Mouse (Mus musculus) forebrain, embryonic 14.5 days (tissue): Measurements from ENCODE around the gene Smu1. TPM values are rescaled to one million over a fixed set of nuclear protein-coding genes. Genes with fewer than 3 reads are reported as not detected.

Experiments used
- ATAC-seq: fragments of 200-750 bp; cut with Nextera tagmentation; 2 replicates; pipeline ENCODE4 v1.8.0; 2017; ENCODE audit warnings: mild to moderate bottlenecking, moderate library complexity
- DNase-seq: peaks from one replicate; pipeline ENCODE4 v3.0.0-alpha.2; 2015; ENCODE audit warnings: low spot score
- H3K27ac ChIP-seq: fragments of 300-500 bp; sonication (generic); 2 replicates; pipeline ENCODE4 v1.5.1; 2014; ENCODE audit warnings: low read depth, mild to moderate bottlenecking, control low read depth, low read length, moderate library complexity
- H3K27me3 ChIP-seq: fragments of 300-500 bp; sonication (generic); replicated peaks from 2 replicates; pipeline ENCODE4 v1.6.1; 2014; ENCODE audit warnings: low read length, control low read depth, mixed read lengths; ENCODE audit not compliant: control insufficient read depth, insufficient read depth
- H3K36me3 ChIP-seq: fragments of 300-500 bp; sonication (generic); 2 replicates; pipeline ENCODE4 v1.6.1; 2014; ENCODE audit warnings: low read length, control low read depth; ENCODE audit not compliant: control insufficient read depth, insufficient read depth
- H3K4me1 ChIP-seq: fragments of 300-500 bp; sonication (generic); 2 replicates; pipeline ENCODE4 v1.6.1; 2014; ENCODE audit warnings: antibody characterized with exemption, low read length, control low read depth; ENCODE audit not compliant: control insufficient read depth, insufficient read depth
- H3K4me2 ChIP-seq: fragments of 300-500 bp; sonication (generic); 2 replicates; pipeline ENCODE4 v1.6.1; 2014; ENCODE audit warnings: mild to moderate bottlenecking, control low read depth, low read length
- H3K4me3 ChIP-seq: fragments of 300-500 bp; sonication (generic); 2 replicates; pipeline ENCODE4 v1.5.1; 2014; ENCODE audit warnings: low read depth, low read length, control low read depth
- H3K9ac ChIP-seq: fragments of 300-500 bp; sonication (generic); 2 replicates; pipeline ENCODE4 v1.6.1; 2014; ENCODE audit warnings: mild to moderate bottlenecking, low read length, control low read depth, moderate library complexity
- H3K9me3 ChIP-seq: fragments of 300-500 bp; sonication (generic); replicated peaks from 2 replicates; pipeline ENCODE4 v1.6.1; 2016; ENCODE audit warnings: low read length, control low read depth, mixed read lengths; ENCODE audit not compliant: control insufficient read depth
- WGBS: fragments of 180-500 bp; shearing (Covaris S2); extraction: QIAGEN DNeasy Blood & Tissue Kit; methylation state at CpG from one replicate; pipeline ENCODE4 v1.1.7; 2014; 5-methylcytosine and 5-hydroxymethylcytosine counted together
- microRNA counts: library from miRNA; unstranded; fragments of <30 nt; microRNA quantifications from one replicate; lab custom pipeline; 2016
- microRNA-seq: library from miRNA; unstranded; fragments of <30 nt; microRNA quantifications from one replicate; pipeline ENCODE4, GENCODE M21; 2016
- polyA plus RNA-seq: library from polyadenylated mRNA; unstranded; fragments of >200 nt; fragmentation: Nextera tagmentation; extraction: Ambion mirVana; gene quantifications from 2 replicates; pipeline ENCODE4 v1.2.1, GENCODE M21; 2014

Gene Smu1
- polyA plus RNA-seq, 1 experiment from 2014 or later, result 177 TPM

DNA sequence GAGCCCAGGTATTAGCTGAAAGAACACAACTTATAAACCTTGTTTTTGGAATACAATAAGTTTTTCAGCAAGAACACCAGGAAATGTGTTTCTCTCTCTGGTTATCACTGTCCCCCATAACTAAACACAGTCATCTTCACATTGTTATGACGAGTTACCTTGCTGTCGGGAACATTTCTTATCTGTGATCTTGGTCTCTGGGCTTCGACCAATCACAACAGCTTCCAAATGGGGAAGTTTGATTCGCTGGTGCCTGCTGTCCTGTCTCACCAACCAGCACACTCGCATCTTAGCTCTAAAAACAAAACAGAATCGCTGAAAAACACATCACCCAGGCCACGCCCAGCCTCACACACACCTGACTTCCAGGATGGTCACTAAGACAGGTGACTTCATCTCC is 60.7 kb downstream of the Smu1 start:
- Histone ChIP-seq H3K4me1 (peaks cover 4% of the 10 kb centered on the region), H3K27ac (no peak overlapping the region), H3K9me3 (no peaks in the 10 kb centered on the region), H3K9ac (no peak overlapping the region), H3K4me2 (no peak overlapping the region), H3K4me3 (no peak overlapping the region), H3K36me3 (peaks cover 46% of the 10 kb centered on the region), H3K27me3 (no peaks in the 10 kb centered on the region)
- 85% methylated on average over 7 of the region's 7 CpGs for WGBS
- no peak for DNase-seq
- ATAC-seq, result no peak

DNA sequence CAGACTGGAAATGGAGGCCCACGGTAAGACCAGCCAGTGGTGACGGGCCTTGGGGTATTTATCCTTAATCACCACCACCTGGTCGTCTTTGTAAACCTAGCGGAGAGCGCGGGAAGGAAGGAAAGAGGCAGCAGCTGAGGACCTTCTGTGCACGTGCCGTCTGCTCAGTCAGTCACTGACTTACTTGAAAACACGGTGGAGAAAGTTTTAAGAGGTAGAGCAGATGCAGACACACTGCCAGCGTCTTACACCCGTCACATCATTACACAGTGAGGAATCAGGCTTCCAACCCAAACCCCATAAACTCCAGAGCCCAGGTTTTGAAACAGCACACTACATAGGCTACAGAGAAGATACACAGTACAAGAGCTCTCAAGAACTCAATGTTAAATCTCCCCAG is 66.6 kb downstream of the Smu1 start:
- Histone ChIP-seq H3K9ac (no peak overlapping the region), H3K4me1 (no peaks in the 10 kb centered on the region), H3K27ac (no peak overlapping the region), H3K9me3 (no peaks in the 10 kb centered on the region), H3K4me3 (no peak overlapping the region), H3K36me3 (peaks cover 73% of the 10 kb centered on the region), H3K27me3 (no peaks in the 10 kb centered on the region), H3K4me2 (no peak overlapping the region)
- 89% methylated on average over 11 of the region's 11 CpGs for WGBS
- DNase-seq (no peak), ATAC-seq (no peak)

MicroRNAs encoded within 50 kb of the gene (microRNA counts, 519-probe panel; counts per million panel counts)
- not detected for microRNA mmu-miR-207 (lab: Ali Mortazavi, UCI)

Small RNAs within 50 kb of the gene (microRNA-seq; reads per million reads assigned to microRNA genes)
- gene Mir207, result not detected

Other genes with a start within 250 kb of the Smu1 start
- 59.1 and 59.5 TPM in 2 replicates for gene Aptx, start 54.7 kb downstream of the Smu1 start, polyA plus RNA-seq
- 657 and 755 TPM in 2 replicates for gene Dnaja1, start 35.8 kb downstream of the Smu1 start, polyA plus RNA-seq
- gene B4galt1, start 96.1 kb upstream of the Smu1 start, polyA plus RNA-seq, result 6.8 and 7.8 TPM in 2 replicates
- gene Spink4, start 162.1 kb upstream of the Smu1 start, polyA plus RNA-seq, result not detected in 2 replicates
- 209 and 216 TPM in 2 replicates for gene Bag1, start 190.4 kb upstream of the Smu1 start, polyA plus RNA-seq
- 192 and 200 TPM in 2 replicates for gene Chmp5, start 190.5 kb upstream of the Smu1 start, polyA plus RNA-seq
- gene Nfx1, start 213.0 kb upstream of the Smu1 start, polyA plus RNA-seq, result 75.9 and 97.1 TPM in 2 replicates